Mouse (Mus musculus) Patski (cell line): Measurements from ENCODE around the gene Slf2. TPM values are rescaled to one million over a fixed set of nuclear protein-coding genes. Genes with fewer than 3 reads are reported as not detected.

ENCODE experiments used
- ATAC-seq: fragments of 100-300 bp; one replicate; pipeline ENCODE4 v1.8.0; 2021
- CTCF ChIA-PET: fragments of 350-600 bp; sonication (Branson Sonifier 250); formaldehyde crosslinking; loops from one replicate; lab custom pipeline; 2022; ENCODE audit warnings: inconsistent platforms; lab: Charles Lee
- POLR2A ChIA-PET: fragments of 350-600 bp; sonication (Branson Sonifier 250); formaldehyde crosslinking; loops from one replicate; lab custom pipeline; 2022; ENCODE audit warnings: antibody characterized with exemption, inconsistent platforms; lab: Charles Lee
- DNase-seq: peaks from one replicate; pipeline ENCODE4 v3.0.0-alpha.2; 2011; ENCODE audit warnings: low read depth, low spot score
- H3K27me3 ChIP-seq: fragments of 371-371 bp; one replicate; pipeline ENCODE4 v1.5.1; 2021
- CTCF ChIP-seq: fragments of 100-300 bp; IDR thresholded peaks from one replicate; pipeline ENCODE4 v1.5.1; 2021
- in situ Hi-C: fragments of 300-500 bp; cut with MboI; formaldehyde crosslinking; loops from 3 replicates; pipeline ENCODE4 v1.11.1; 2018; ENCODE audit warnings: low pct_unique_long_range_greater_than_20kb, mixed read lengths
- polyA plus RNA-seq: library from polyadenylated mRNA; unstranded; gene quantifications from one replicate; pipeline ENCODE4 v1.2.3, GENCODE M21; 2021

Gene Slf2
- polyA plus RNA-seq, 1 experiment from 2014 or later = 100 TPM

DNA sequence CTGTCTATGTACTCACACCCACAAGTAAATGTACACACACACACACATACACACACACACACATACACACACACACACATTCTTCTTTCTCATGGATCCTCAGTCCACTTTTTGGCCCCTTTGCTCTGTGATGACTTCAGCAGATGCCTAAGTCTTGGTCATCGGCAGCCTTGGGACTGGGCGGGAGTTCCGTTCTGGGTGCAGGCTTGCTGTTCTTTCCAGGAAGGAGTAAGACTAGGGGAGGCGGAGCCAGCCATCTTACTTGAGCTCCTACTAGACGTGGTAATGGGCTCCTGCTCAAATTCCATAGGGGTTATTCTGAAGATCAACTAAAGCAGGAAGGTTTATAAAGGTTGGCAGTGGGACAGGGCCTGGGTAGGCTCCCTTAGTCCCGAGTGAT lies 89.4 kb downstream of the Slf2 start:
- TF ChIP-seq CTCF = no peak
- ChIA-PET CTCF (interaction anchor here (2.6 kb wide), 1 partner anchor 10 kb away, joined by 20 read pairs; no protein-coding TSS in a partner anchor), POLR2A (interaction anchor here (2.1 kb wide), 1 partner anchor 10 kb away, joined by 9 read pairs; no protein-coding TSS in a partner anchor)
- DNase-seq (no peak), ATAC-seq (no peak)
- no peaks in the 10 kb centered on the region for H3K27me3 ChIP-seq
- in situ Hi-C loops = no loop called here

GRCm38 (mm10) chr19:45021362-45021761 lies 90.4 kb downstream of the Slf2 start:
- H3K27me3 ChIP-seq = no peaks in the 10 kb centered on the region
- ATAC-seq (no peak), DNase-seq (no peak)
- in situ Hi-C loops = no loop called here
- ChIA-PET POLR2A (interaction anchor here (2.1 kb wide), 1 partner anchor 9 kb away, joined by 9 read pairs; no protein-coding TSS in a partner anchor), CTCF (interaction anchor here (2.6 kb wide), 1 partner anchor 9 kb away, joined by 20 read pairs; no protein-coding TSS in a partner anchor)
- no peak for TF ChIP-seq CTCF

- H3K27me3 ChIP-seq = no peaks in the 10 kb centered on the region
- in situ Hi-C loops = no loop called here
- POLR2A ChIA-PET = interaction anchor here (1.1 kb wide), 1 partner anchor 23 kb away, joined by 3 read pairs; no protein-coding TSS in a partner anchor
- CTCF ChIA-PET = interaction anchor here (1.4 to 2.1 kb wide), 2 partner anchors 9 to 11 kb away, joined by 3 to 8 read pairs; no protein-coding TSS in a partner anchor
- TF ChIP-seq CTCF = no peak
- DNase-seq (no peak), ATAC-seq (no peak)
Measured at GRCm38 (mm10) chr19:45023993-45024392, 93.0 kb downstream of the Slf2 start.

GRCm38 (mm10) chr19:45024775-45025174 lies 93.8 kb downstream of the Slf2 start:
- POLR2A ChIA-PET = interaction anchor here (0.6 to 1.1 kb wide), 2 partner anchors 10 to 22 kb away, joined by 3 read pairs; no protein-coding TSS in a partner anchor
- ATAC-seq = no peak

GRCm38 (mm10) chr19:45025937-45026568 lies 95.1 kb downstream of the Slf2 start:
- ATAC-seq (no peak), DNase-seq (no peak)
- TF ChIP-seq CTCF = no peak
- CTCF ChIA-PET = interaction anchor here (6.9 kb wide), 1 partner anchor 14 kb away, joined by 188 read pairs; the partner anchor contains the start of genes Lzts2, Mrpl43 and Twnk
- H3K27me3 ChIP-seq = no peaks in the 10 kb centered on the region
- POLR2A ChIA-PET = interaction anchor here (0.6 to 1.0 kb wide), 2 partner anchors 9 to 11 kb away, joined by 3 read pairs; partner anchors contain the start of gene Lzts2
- in situ Hi-C loops = no loop called here

More at GRCm38 (mm10) chr19:45024775-45025174, 93.8 kb downstream of the Slf2 start:
- DNase-seq = no peak
- H3K27me3 ChIP-seq = no peaks in the 10 kb centered on the region
- no peak for TF ChIP-seq CTCF
- CTCF ChIA-PET = interaction anchor here (2.1 kb wide), 1 partner anchor 12 kb away, joined by 8 read pairs; no protein-coding TSS in a partner anchor
- in situ Hi-C loops = no loop called here

DNA sequence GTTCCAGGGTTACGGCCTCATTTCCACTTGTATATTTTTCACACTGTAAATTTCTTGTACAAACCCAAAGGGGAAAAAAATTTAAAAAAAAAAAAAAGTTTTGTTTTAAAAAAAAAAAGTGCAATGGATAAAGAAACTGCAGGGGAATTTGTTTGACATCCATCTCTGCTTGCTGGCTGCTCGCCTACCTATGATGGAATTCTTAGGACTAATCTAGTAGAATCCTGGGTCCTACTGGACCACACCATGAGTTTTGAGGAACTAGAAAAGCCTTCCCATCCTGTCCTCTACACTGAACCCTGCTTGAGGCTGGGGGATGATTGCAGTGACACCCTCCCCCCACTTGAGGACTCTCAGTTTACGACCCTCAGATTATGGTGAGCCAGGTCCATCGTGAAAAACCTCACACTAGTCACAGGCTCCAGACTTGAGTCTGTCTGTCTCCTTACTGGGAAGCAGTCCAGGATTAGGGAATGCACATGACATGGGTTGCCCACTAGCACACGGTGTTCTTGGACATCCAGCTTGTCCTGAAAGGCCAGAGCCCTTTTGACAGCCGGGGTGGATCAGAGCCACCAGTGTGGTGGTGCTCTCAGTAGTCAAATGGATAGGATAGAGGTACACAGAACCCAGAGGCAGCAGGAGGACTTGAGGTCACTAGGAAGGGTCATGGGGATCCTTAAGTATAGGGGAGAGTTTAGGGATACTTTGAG lies 96.2 kb downstream of the Slf2 start:
- POLR2A ChIA-PET = interaction anchor here (0.5 to 2.3 kb wide), 4 partner anchors 9 to 269 kb away, joined by 4 to 11 read pairs (median 6); partner anchors contain the start of gene Lzts2
- in situ Hi-C loops = no loop called here
- ATAC-seq (no peak), DNase-seq (no peak)
- TF ChIP-seq CTCF = no peak
- CTCF ChIA-PET = interaction anchor here (1.0 to 6.9 kb wide), 2 partner anchors 15 to 29 kb away, joined by 3 to 188 read pairs; partner anchors contain the start of genes Lzts2, Mrpl43 and Twnk
- no peaks in the 10 kb centered on the region for H3K27me3 ChIP-seq

GRCm38 (mm10) chr19:45027848-45028247 lies 96.9 kb downstream of the Slf2 start:
- H3K27me3 ChIP-seq = no peaks in the 10 kb centered on the region
- TF ChIP-seq CTCF = no peak
- ATAC-seq = no peak
- POLR2A ChIA-PET = interaction anchor here (1.0 to 2.3 kb wide), 3 partner anchors 10 to 18 kb away, joined by 4 to 11 read pairs (median 6); partner anchors contain the start of gene Lzts2
- CTCF ChIA-PET = interaction anchor here (6.9 kb wide), 1 partner anchor 16 kb away, joined by 188 read pairs; the partner anchor contains the start of genes Lzts2, Mrpl43 and Twnk
- in situ Hi-C loops = no loop called here
- DNase-seq = no peak

DNA sequence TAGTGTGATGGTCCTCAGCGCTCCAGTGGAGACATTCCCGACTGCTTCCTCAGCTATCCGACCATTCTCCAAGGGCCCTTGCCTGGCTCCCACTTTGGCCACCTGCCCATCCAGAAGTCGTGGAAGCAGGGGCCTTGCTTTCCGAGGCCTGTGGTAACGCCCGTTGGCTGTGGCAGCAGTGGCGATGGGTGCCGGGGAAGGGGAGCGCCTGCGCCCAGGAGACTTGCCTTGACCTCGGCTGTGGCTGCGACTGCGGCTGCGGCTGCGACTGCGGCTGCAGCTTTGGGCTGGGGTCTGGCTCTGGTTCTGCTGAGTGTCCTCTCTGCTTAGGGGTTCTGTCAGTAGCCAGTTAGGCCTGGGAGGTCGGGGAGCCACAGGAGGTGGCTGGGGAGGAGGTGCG lies 97.8 kb downstream of the Slf2 start:
- ATAC-seq (no peak), DNase-seq (no peak)
- in situ Hi-C loops = no loop called here
- POLR2A ChIA-PET = interaction anchor here (1.0 to 2.4 kb wide), 4 partner anchors 8 to 15 kb away, joined by 4 to 11 read pairs (median 8); partner anchors contain the start of gene Lzts2
- H3K27me3 ChIP-seq = no peaks in the 10 kb centered on the region
- CTCF ChIA-PET = interaction anchor here (6.9 kb wide), 1 partner anchor 17 kb away, joined by 188 read pairs; the partner anchor contains the start of genes Lzts2, Mrpl43 and Twnk
- no peak for TF ChIP-seq CTCF

DNA sequence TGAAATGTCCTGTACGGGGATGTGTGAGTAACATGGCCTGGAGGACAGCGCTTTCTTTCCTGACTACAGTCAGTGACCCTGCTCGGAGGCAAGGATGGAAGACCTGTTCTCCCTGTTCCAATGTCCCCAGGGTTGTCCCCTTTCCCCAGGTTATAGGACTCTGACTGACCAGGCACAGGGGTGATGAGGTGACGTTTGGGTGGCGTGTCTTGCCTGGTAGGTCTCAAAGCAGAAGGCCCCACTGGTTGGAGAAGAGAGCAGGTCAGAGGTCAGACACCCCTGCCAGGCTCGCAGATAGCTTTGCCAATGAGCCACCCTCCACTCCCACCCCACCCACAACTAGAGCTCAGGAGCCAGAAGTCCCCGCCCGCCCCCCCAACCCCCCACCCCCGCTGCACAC lies 98.6 kb downstream of the Slf2 start:
- POLR2A ChIA-PET = interaction anchor here (1.4 to 2.9 kb wide), 3 partner anchors 8 to 20 kb away, joined by 3 to 31 read pairs (median 9); partner anchors contain the start of gene Lzts2
- no peaks in the 10 kb centered on the region for H3K27me3 ChIP-seq
- DNase-seq = no peak
- in situ Hi-C loops = no loop called here
- CTCF ChIA-PET = interaction anchor here (1.0 to 6.9 kb wide), 7 partner anchors 9 to 49 kb away, joined by 5 to 188 read pairs (median 13); partner anchors contain the start of genes Kazald1, Lzts2, Mrpl43 and Pdzd7
- no peak for TF ChIP-seq CTCF
- ATAC-seq = no peak

DNA sequence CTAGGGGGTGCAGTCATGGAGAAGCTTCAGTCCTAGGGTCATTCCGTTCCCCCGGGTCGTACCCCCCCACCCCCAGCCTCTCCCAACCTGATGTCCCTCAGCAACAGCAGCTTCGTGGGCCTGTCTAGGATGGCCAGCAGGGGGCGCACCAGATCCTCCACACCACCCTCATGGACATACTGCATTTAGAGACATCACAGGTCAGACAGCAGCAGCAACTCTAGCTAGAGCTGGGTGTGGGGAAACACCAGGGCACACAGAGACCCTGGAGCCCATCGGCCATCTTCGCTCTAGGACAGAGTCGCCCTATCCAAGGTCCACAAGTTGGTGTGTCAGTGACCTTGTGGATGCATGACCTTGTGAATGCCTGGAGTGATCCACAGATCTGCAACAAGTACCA lies 99.2 kb downstream of the Slf2 start:
- ChIA-PET CTCF (interaction anchor here (1.0 to 6.9 kb wide), 10 partner anchors 8 to 49 kb away, joined by 3 to 188 read pairs (median 12); partner anchors contain the start of genes Kazald1, Lzts2, Mrpl43 and Pdzd7), POLR2A (interaction anchor here (1.4 to 2.9 kb wide), 3 partner anchors 9 to 20 kb away, joined by 3 to 31 read pairs (median 9); partner anchors contain the start of gene Lzts2)
- no peaks in the 10 kb centered on the region for H3K27me3 ChIP-seq
- DNase-seq (no peak), ATAC-seq (no peak)
- TF ChIP-seq CTCF = no peak
- in situ Hi-C loops = loop anchor here (10.0 kb wide), 1 partner anchor 445 kb away; no protein-coding TSS in a partner anchor
